Mouse (Mus musculus) testis, adult 2 months (tissue): ENCODE data around the gene Elmo2. TPM values are rescaled to one million over a fixed set of nuclear protein-coding genes. Genes with fewer than 3 reads are reported as not detected.

Experiments
- H3K27ac ChIP-seq: fragments of 200-500 bp; 2 replicates; pipeline ENCODE4 v1.5.1; 2012; ENCODE audit warnings: low read depth, low read length; ENCODE audit not compliant: control insufficient read depth, insufficient read depth
- H3K27me3 ChIP-seq: fragments of 200-500 bp; 2 replicates; pipeline ENCODE4 v1.6.1; 2012; ENCODE audit warnings: mild to moderate bottlenecking, low read length, moderate library complexity; ENCODE audit not compliant: control insufficient read depth, insufficient read depth
- H3K36me3 ChIP-seq: fragments of 200-500 bp; 2 replicates; pipeline ENCODE4 v1.6.1; 2012; ENCODE audit warnings: mild to moderate bottlenecking, low read length; ENCODE audit not compliant: control insufficient read depth, insufficient read depth
- H3K4me1 ChIP-seq: fragments of 200-500 bp; 2 replicates; pipeline ENCODE4 v1.6.1; 2012; ENCODE audit warnings: low read length; ENCODE audit not compliant: control insufficient read depth, insufficient read depth
- H3K4me3 ChIP-seq: fragments of 200-500 bp; 2 replicates; pipeline ENCODE4 v1.5.1; 2012; ENCODE audit warnings: low read depth, mild to moderate bottlenecking, low read length, moderate library complexity, mixed read lengths; ENCODE audit not compliant: control insufficient read depth
- CTCF ChIP-seq: fragments of 200-500 bp; IDR thresholded peaks from 2 replicates; pipeline ENCODE4 v1.5.1; 2012; ENCODE audit warnings: low read depth, mild to moderate bottlenecking, inconsistent platforms, low read length, moderate library complexity; ENCODE audit not compliant: control insufficient read depth, insufficient read depth, insufficient replicate concordance
- POLR2A ChIP-seq: fragments of 200-500 bp; IDR thresholded peaks from 2 replicates; pipeline ENCODE4 v1.6.1; 2012; ENCODE audit warnings: low read depth, mild to moderate bottlenecking, inconsistent platforms, low read length, moderate library complexity; ENCODE audit not compliant: control insufficient read depth
- polyA plus RNA-seq: library from polyadenylated mRNA; depleted of rRNA; stranded (reverse); fragments of >200 nt; gene quantifications from 2 replicates; pipeline ENCODE4 v1.2.3, GENCODE M21; 2012; rRNA removed

Gene Elmo2
- polyA plus RNA-seq, 1 experiment: 13.8 TPM

- Histone ChIP-seq H3K27ac (no peak overlapping the region), H3K27me3 (no peaks in the 10 kb centered on the region), H3K4me3 (no peak overlapping the region), H3K4me1 (peaks cover 9% of the 10 kb centered on the region), H3K36me3 (no peaks in the 10 kb centered on the region)
- TF ChIP-seq POLR2A (no peak), CTCF (no peak)
Measured at GRCm38 (mm10) chr2:165243122-165243720, 83.1 kb downstream of the Elmo2 start.

- peaks cover 9% of the 10 kb centered on the region for H3K4me1 ChIP-seq
- H3K4me3 ChIP-seq: no peak overlapping the region
- no peaks in the 10 kb centered on the region for H3K36me3 ChIP-seq
- H3K27ac ChIP-seq: no peak overlapping the region
- TF ChIP-seq POLR2A (no peak), CTCF (no peak)
- no peaks in the 10 kb centered on the region for H3K27me3 ChIP-seq
Measured at GRCm38 (mm10) chr2:165242575-165242974, 83.7 kb downstream of the Elmo2 start.

DNA sequence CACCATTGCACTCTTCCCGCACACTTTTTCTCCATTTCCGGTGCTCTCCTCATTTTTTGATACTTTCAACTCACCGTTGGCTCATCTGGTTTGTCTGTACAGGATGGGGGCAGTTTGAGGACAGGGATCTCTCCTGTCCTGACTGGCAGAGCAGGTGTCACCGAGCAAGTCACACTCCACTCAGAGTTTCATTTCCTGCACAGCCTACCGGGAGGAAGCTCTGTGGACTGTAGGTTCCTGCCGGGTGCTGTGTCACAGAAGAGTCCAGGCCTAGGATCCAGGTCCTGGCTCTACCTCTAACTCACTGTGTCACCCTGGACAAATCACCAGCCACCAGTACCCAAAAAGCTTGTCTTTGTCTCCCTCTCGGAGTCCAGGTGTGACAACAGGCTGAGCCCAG, 84.5 kb downstream of the Elmo2 start:
- Histone ChIP-seq H3K27ac (no peak overlapping the region), H3K36me3 (no peaks in the 10 kb centered on the region), H3K27me3 (no peaks in the 10 kb centered on the region), H3K4me1 (peaks cover 9% of the 10 kb centered on the region), H3K4me3 (no peak overlapping the region)
- no peak for TF ChIP-seq CTCF
- TF ChIP-seq POLR2A: no peak

- peaks cover under 1% of the 10 kb centered on the region; the same call in 1 of the 2 replicates for H3K27me3 ChIP-seq
- H3K4me1 ChIP-seq: peaks cover 9% of the 10 kb centered on the region
- H3K4me3 ChIP-seq: no peak overlapping the region
- H3K27ac ChIP-seq: no peak overlapping the region
- TF ChIP-seq CTCF: no peak
- no peak for TF ChIP-seq POLR2A
- no peaks in the 10 kb centered on the region for H3K36me3 ChIP-seq
Measured at GRCm38 (mm10) chr2:165240371-165240770, 85.9 kb downstream of the Elmo2 start.

DNA sequence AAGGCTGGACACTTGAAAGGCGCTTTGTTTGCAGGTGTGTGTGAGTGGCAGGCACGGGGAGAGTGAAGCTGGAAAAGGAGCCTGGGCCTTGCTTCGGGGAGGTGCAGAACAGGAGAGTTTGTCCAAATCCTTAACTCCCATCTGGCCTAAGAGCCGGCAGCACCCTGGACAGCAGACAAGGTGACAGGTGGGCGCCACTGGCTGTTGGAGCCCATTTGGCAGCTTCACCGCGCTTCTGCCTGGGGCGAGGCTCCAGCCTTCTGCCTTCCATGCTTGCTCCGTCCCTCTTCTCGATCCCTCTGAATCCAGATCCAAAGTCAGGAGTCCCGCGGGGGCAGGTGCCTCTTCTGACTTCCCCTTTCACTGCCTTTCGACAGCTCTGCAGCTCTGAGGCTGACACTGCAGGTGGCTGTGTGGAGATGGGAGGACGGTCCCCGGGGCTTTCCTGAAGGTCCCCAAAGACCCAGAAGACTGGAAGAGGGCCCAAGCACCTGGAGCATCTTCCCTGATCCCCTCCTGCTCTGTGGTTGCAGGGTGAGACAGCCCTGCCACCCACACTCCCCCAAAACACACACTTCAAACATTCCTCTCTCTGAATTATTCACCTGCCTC, 86.6 kb downstream of the Elmo2 start:
- TF ChIP-seq CTCF (no peak), POLR2A (no peak)
- peaks cover 3% of the 10 kb centered on the region; the same call in 1 of the 2 replicates for H3K27me3 ChIP-seq
- no peak overlapping the region for H3K4me3 ChIP-seq
- H3K27ac ChIP-seq: no peak overlapping the region
- peaks cover 12% of the 10 kb centered on the region for H3K4me1 ChIP-seq
- no peaks in the 10 kb centered on the region for H3K36me3 ChIP-seq

DNA sequence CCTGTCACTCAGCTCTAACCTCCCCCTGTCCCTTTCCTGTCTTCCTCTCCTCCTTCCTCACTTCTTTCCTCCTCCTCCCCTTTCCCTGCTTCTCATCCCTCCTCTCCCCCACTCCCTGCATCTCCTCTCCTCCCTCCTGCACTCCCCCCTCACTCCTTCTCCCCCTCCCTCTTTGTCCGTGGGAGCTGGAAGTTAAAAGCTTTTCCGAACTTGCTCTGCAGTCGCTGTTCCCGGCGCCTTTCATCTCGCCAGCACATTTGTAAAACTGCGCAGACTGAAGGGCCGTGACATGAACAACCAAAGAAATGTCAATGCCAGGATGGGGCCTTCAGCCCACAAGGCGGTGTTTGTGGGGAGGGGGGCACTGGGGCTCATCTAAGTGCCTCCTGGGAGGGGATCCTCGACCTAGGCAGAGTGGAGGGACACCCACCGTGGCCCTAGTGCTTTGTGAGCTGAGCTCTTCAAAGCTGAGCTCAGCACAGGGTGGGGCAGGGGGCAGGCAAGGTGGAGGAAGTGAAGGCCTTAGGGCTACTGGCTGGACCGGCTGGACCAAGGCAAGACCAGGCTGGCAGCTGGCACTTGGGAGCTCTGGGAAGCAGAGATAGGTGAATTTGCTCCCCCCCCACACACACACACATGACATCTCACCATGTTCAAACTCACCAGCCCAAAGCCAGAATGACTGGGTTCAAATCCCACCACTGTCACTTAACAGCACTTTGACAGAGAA, 87.7 kb downstream of the Elmo2 start:
- H3K4me3 ChIP-seq: no peak overlapping the region
- no peak overlapping the region for H3K27ac ChIP-seq
- H3K36me3 ChIP-seq: no peaks in the 10 kb centered on the region
- peaks cover 3% of the 10 kb centered on the region; the same call in 1 of the 2 replicates for H3K27me3 ChIP-seq
- TF ChIP-seq POLR2A (no peak), CTCF (no peak)
- H3K4me1 ChIP-seq: peaks cover 12% of the 10 kb centered on the region

Other genes with a start within 250 kb of the Elmo2 start
- gene 1700025C18Rik, start 235.7 kb downstream of the Elmo2 start, polyA plus RNA-seq: 26.9 and 28.7 TPM in 2 replicates
- 0.35 and 0.37 TPM in 2 replicates for gene Cdh22, start 91.6 kb downstream of the Elmo2 start, polyA plus RNA-seq
- gene Slc35c2, start 38.6 kb downstream of the Elmo2 start, polyA plus RNA-seq: 55.2 and 58.7 TPM in 2 replicates
- gene Zfp663, start 42.2 kb upstream of the Elmo2 start, polyA plus RNA-seq: not detected in 2 replicates
- gene Zfp334, start 61.8 kb upstream of the Elmo2 start, polyA plus RNA-seq: 0.99 and 1.1 TPM in 2 replicates
- gene Ocstamp, start 73.9 kb upstream of the Elmo2 start, polyA plus RNA-seq: 0.07 and 0.08 TPM in 2 replicates
- 0.67 and 0.85 TPM in 2 replicates for gene Slc13a3, start 146.8 kb upstream of the Elmo2 start, polyA plus RNA-seq
- gene Trp53rka, start 166.8 kb upstream of the Elmo2 start, polyA plus RNA-seq: 8.0 and 9.2 TPM in 2 replicates
- gene Slc2a10, start 177.3 kb upstream of the Elmo2 start, polyA plus RNA-seq: 0.26 and 0.94 TPM in 2 replicates